Mouse (Mus musculus) left cerebral cortex, postnatal 4 days (tissue): Measurements from ENCODE around the gene Prex1. TPM values are rescaled to one million over a fixed set of nuclear protein-coding genes. Genes with fewer than 3 reads are reported as not detected.

Experiments
- DNase-seq: peaks from one replicate; pipeline ENCODE4 v3.0.0-alpha.2; 2022
- intact Hi-C: fragments of 180-260 bp; cut with DNase I; formaldehyde crosslinking; loops from one replicate; pipeline ENCODE4 v1.15.1; 2025
- total RNA-seq, 2 experiments: library from RNA; stranded (reverse); gene quantifications; 2 replicates each; pipeline ENCODE4 v1.2.3; 2021

Prex1 gene
- total RNA-seq, 2 experiments from 2014 or later: 56.7 to 56.9 TPM

DNA sequence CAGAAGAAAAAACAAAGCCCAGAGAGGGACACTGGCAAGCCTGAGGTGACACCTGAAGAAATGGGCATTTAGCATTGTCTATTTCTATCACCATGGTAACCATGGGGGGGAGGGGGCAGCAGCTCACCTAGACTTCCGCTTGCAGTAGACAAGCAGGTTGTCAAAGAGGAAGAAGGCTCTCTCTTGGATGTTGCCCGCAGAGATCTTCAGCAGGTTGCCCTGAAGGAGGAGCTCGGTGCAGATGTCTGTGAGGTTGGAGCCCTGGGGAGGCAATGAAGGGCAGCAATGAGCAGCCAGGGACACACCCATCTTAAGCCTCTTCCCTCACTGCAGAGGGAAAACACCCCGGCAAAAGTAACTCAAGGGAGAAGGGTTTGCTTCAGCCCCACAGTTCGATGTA is 95.9 kb downstream of the Prex1 start:
- intact Hi-C loops: no loop called here
- no peak for DNase-seq

DNA sequence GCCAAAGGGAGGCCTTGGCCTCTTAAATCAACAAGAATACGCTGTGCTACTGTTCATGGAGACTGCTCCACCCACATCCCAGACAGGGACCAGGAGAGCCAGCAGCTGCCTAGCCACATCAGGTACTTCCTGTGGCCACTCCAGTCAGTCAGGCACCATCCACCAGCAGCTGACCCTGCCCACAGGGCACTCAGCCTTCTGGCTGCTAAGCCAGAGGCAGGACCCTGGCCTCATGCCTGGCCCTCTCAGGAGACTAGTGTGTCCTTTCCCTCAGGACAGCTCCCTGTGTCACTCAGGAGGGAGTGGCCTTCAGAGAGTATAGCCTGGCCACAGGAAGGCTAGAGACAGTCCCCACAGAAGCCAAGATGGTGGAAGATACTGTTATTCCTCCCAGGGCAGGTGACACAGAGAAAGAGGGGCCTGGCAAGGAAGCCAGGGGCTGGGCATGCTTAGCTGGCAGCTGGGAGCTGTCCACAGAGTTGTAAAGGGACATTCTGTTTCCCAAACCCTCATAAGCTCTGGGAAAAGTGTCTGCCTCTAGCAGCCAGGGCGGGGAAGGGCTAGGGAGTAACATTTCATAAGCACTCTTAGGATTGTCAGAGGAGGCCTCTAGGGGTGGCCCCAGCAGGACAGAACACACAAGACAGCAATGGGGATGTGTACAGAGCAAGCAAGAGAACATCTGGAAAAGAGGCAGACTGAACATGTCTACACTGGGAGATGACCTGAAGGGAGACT is 98.1 kb downstream of the Prex1 start:
- intact Hi-C loops: no loop called here
- DNase-seq: no peak

DNA sequence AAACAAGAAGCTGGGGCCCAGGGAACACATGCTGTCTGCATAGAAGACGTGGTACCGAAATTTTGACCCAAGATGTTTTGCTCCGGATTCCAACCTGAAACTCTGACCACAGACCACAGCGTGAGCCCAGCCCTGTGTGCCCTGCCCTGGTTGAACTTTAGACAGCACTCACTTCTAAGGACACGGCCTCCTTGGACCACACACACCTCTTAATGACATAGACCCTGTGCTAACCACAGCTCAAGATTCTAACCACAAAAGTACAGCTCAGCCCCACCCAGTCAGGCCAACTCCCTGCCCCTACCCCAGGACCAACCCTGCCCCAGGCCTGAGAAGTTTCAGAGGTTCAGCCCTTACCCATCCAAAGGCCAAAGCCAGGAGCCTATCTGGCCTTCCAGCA is 103.4 kb downstream of the Prex1 start:
- DNase-seq: no peak
- intact Hi-C loops: no loop called here

DNA sequence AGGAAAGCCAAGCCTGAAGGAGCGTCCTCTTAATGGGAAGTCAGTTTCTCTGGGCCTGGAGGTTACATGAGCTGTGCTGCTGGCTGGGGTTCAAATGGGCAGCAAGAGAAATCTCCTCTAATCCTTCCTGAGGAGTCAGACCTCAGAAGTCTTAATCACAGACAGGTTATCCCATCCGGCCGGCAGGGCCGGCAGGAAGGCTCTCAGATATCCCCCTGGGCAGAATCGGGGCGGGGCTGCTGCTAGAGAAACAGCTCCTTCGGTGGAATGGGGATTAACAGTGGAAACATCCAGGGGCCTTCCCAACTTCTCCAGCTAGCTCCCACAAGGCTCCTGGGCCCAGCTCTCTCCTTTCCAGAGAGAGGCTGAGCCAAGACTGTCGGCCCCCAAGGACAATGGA is 105.1 kb downstream of the Prex1 start:
- intact Hi-C loops: no loop called here
- no peak for DNase-seq

DNA sequence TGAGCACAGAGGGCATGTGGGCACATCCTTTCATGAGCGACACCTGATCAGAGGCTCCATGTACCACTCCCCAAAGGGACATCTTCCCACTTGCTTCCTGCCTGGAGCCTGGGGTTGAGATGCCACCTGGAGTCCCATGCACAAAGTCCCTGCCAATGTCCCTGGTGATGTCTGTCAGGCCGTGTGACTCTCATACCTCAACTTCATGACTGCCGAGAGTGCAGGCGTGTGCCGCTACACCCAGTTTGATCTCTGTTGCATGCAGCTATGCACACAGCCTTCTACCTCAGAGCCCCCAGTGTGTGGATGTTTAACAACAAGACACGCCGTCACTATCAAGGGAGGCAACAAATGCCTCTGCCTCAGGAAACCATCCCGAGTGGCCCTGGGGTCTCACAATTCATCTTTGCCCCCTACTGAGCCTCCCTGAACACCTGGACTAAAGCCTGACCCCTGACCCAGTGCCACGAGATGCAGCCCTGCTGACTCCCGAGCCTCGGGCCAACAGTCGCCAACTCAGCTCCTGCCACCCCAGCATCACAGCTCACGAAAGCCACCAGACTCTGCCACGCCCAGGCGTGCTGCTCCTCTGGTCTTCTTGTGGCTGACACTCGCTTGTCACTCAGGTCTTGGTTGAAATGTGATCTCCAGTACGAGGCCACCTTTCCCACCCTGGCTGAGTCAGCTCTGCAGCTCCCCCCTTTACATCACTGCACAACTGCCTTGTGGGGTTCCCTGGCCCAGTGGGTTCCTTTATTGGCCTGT is 107.0 kb downstream of the Prex1 start:
- intact Hi-C loops: no loop called here
- no peak for DNase-seq

DNA sequence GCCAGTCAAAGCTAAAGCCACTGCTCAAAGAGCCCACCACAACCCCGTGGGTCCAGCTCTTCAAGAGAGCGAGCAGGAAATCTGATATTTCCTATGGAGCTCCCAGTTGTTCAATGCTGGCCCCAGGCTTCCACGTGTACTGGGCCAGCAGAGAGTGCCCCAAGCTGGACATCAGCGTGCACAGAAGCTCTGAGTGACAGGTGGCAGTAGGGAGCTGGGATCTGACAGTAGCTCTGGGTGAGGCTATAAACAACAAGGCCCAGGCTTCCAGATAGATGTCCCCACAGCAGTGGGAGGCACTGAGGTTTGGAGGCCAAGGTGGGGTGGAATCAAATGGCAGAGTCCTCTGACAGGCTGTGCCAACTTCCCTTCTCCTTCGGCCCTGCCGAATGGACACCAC is 107.6 kb downstream of the Prex1 start:
- intact Hi-C loops: no loop called here
- no peak for DNase-seq

DNA sequence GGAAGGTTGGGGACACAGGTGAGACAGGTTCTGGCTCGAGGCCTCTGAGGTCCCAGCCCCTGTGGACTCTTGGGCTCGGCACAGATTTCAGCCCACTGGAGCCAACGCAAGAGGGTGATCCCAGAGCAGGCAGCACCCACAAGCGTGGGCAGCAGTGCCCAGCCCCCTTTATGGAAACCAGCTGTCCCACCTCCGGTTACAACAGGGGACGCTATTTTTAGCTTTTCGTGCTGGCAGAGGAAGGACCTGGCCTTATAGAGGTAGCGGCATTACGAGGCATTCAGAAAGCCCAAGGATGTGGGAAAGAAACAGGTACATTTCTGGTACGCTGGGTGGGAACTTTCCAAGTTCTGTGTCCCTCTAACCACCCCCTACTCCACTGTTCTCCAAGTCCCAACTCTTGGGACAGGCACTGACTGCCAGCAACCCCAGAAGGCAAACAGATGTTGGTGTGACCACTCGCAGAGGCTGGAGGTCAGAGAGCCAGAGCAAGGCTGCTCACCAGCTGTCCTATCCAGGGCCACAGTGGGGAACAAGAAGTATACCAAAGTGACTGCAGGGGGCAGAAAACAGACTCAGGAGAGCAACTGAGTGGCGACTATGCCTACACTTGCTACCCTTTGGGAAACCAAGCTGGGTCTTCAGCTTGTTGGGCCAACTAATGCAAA is 108.3 kb downstream of the Prex1 start:
- intact Hi-C loops: no loop called here
- no peak for DNase-seq

DNA sequence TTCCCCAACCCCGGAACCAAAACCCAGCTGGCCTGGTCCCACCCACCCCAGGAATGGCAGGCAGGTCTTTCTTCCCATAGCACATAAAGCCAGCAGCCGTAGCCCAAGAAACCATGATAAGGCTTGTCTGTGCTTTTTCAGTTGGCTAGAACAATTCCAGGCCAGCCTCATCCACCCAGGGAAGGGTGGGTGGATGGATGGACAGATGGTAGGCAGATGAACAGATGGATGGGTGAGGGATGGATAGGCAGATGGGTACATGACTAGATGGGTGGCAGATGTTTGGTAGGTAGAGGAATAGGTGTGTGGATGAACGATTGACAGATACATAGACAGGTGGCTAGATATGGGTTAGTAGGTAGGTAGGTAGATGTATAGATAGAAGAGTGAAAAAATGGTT is 110.7 kb downstream of the Prex1 start:
- intact Hi-C loops: no loop called here
- no peak for DNase-seq

DNA sequence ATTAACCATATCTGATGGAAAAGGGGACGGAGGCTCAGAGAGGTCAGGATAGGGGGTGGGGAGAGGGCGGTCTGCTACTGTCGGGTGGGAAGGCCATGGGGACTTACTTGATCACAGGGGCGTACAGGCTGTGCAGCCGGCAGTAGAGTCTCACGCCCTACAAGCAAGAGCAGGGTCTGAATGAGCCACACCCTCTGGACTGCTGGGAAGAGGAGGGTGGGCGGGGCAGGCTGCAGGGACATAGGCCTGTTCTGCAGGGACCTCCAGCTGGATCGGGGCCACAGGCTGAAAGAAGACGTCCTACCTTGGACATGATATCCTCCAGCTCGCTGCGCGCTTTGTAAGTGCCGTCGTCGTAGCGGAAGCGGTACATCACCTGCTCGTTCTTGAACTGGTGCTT is 112.2 kb downstream of the Prex1 start:
- DNase-seq: no peak
- intact Hi-C loops: no loop called here

DNA sequence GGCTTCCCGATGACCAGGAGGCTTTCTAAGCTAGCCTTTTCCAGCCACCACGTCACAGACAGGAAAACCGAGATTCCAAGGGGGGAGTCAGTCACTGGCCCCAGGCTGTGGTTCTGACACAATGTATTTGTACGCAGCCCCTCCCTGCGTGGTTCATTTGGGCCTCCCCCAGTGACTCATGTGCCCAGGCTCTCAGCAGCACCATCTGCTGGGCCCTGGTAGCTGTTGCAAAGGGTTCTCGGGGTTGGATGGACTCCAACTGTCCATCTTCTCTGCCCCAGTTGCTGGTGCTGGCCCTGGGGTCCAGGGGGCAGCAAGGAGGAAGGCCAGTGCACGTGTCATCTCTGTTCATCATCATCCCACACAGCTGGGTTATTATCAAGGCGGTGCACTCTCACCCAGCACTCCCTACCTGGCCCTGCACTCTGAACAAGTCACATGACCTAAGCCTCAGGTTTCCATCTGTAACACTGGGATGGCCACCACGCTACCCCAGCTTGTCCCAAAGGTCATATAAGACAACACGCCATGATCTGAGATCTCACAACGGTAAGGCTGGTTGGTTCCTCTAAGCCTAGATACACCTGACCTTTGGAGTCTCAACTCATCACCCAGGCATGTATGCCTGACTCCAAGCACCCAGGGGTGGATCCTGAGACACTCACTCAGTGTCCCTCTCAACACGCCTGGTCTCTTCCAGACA is 115.0 kb downstream of the Prex1 start:
- intact Hi-C loops: loop anchor here (10.0 kb wide), 1 partner anchor 256 kb away; no protein-coding TSS in a partner anchor
- no peak for DNase-seq

DNA sequence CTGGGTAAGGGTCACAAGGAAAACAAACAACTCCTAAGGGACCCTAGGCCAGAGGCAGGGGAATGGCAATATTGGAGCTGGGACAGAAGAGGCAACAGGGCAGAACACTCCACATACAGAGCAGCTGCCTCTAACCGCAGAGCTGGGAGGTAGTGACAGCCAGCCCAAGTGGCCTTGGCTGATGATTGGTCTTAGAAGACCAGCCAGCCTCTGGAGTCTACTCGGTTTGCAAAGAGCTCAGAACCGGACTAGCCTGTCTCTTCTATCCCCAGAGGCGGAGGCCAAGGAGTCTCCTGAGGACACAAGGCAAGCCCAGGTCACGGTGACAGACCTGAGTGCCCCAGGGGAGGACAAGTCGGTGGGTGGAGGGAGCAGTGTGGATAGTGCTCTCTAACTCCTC is 115.9 kb downstream of the Prex1 start:
- intact Hi-C loops: loop anchor here (10.0 kb wide), 1 partner anchor 257 kb away; no protein-coding TSS in a partner anchor
- DNase-seq: no peak

DNA sequence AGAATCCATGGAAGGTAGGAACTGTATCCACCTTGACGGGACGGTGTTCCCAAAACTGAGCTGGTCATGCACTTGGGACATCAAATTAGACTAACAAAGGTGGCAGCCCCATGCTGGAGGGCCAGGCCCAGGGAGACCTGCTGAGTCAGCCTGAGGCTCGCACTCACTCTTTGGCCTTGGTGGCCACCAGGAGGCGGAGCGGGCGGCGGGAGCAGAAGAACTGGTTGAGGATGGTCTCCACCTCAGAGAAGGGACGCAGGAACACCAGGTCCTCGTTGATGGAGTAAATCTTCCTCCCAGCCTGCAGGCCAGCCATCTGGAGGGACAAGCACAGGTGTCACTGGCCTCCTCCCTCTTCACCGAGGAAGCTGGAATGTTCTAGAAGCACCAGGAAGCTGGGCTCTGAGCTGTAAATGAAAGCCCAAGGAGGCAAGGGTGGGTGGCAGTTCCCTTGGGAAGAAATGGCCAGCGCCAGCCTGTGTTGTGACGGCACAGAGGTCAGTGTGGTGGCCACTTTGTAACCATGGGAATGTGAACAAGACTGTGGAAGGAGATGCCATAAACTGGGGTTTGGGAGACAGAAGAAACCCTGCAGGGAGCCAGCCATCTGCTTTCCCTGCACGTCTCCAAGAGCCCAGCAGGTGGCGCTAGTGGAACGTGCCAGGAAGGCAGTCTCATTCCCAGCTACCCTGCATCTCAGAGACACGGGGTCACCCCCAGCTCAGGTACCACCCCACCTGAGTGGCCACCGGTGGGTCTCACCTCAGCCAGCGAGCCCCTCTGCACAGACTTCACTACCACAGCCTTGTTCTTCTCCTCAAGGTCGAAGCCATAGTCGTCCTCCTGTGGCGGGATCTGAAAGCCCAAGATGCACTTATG is 121.4 kb downstream of the Prex1 start:
- intact Hi-C loops: loop anchor here (1.0 to 10.0 kb wide), 3 partner anchors 120 to 263 kb away; partner anchors contain the start of gene Prex1
- peak; percentile 84 for DNase-seq

DNA sequence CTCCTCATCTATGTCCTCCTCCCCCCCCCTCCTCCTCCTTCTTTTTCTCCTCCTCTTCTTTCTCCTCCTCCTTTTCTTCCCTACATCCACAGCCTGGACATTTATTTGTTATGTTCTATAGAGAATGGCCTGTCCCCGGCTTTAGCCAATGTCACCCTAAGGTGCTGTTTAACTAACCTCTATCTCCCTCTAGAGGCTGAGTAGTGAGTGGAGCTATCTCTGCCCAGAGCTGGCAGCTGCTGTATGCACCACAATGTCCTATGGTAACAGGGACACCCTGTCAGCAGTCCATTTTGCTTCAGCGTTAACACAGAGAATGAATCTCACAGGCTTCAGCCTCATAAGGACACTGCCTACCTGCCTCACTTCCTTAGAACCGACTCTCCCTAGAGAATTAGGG is 129.1 kb downstream of the Prex1 start:
- intact Hi-C loops: no loop called here
- no peak for DNase-seq

DNA sequence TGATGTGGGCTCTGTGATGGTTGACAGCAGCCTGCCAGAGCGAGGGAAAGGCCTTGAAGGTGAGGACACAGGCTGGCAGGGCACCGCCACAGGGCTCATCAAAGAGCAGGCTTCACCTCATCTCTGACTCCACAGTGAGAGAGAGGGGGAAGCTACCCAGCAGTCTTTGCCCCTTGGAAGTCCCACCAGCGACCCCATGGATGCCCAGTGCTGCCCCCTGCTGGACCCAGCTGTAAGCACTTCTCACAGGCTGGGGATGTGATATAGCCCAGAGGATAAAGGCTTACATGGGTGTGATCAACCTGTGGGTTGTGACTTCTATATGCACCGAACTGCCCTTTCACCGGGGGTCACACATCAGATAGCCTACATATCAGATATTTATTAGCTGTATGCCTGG is 130.3 kb downstream of the Prex1 start:
- no peak for DNase-seq
- intact Hi-C loops: no loop called here

DNA sequence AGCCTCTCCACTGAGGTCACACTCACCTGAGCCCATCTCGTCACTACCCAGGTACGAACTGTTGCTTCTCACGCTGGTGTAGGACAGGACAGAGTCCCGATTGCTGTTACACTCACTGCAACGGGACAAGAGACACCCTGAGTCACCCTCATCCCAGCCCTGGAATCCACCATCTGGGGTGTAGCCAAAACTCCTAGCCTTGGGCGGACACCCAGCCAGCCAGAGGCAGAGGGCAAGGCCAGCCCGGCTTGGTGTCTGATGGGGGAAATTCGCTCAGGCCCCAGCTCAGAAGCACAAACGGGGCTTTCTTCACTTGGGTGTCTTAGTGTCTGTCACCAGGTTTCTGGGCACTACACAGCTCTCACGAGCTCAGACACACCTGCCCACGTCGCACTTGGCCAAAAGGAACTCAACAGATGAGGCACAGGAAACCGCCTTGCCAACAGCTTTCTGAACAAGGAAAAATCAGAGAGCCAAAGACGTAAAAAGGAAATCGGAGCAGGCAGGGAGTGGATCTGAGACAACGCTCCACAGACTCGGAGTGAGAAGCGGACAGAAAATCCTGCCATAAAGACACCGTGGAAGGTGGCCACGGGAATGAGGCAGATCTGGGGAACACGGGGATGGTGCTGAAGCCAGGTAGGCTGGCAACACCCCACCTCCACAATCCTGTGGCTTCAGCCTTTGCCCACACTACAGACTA is 131.6 kb downstream of the Prex1 start:
- intact Hi-C loops: no loop called here
- DNase-seq: no peak

DNA sequence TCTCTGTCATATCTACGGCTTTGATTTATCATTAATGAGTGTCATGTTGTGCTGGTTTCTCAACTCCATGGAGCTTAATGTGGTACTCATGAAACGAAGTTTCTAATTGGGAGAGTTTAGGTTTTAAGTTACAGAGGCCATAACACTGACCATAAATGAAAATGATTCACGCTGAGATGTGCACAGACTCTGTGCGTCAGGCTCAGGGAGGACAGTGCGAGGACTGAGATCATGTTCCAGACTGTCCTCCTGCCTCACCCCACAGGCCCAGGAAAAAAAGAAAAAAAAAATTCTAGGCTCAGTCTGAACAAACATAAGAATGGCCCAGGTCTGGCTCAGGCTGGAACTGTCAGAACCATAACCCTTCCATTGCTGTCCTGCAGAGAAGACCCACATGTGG is 133.8 kb downstream of the Prex1 start:
- intact Hi-C loops: no loop called here
- no peak for DNase-seq

DNA sequence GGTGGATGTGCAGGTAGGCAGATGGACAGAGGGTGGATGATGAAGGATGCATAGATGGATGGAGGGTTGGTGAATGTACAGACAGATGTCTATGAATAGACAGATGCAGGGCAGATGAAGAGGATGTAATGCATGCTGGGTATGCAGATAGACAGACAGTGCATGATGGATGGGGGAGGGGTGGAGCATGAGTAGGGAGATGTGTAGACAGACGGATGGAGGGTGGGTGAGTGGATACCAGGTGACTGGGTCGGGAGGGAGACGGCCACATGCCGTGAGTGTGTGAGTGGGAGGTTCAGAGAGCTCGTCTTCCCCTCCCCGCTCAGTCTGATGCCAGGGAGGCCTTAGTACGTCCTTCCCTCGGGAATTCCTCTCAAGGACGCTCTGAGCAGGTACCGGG is 134.3 kb downstream of the Prex1 start:
- intact Hi-C loops: no loop called here
- no peak for DNase-seq

DNA sequence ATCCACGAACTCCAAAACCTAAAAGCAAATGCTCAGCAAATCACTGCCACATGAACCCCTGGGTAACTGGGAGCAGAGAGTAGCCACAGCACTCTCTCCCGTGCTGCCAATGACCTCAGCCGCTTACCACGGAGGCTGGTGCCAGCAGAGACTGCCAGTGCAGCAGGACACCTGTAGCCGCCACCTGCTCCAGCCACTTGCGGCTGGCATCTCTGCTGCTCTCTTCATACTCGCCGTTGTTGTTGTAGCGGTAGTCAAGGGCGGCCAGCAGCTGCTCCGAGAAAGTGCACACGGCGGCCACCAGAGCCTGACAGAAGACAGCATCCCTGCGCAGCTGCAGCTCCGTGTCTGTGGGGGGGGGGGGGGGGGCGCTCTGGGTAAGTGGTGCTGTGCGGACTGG is 138.2 kb downstream of the Prex1 start:
- DNase-seq: peak; percentile 73
- intact Hi-C loops: no loop called here

DNA sequence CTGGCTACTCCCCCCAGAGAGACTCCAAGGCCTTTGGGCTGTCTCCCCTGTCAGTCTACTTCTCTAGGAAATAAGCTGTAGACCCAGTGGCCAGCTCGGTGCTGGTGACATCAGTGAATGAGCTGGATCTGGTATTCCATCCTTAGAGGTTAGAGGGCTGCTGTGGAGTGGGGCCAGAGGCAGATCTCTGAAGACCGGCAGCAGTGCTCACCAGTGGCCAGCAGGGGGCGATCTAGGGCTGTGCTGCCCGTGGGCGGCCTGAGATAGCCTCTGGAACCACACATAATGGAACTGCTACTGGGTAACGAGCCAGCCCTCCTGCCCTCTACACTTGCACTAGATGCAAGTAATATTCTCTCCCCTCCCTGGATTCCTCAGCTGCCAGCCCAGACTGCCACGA is 138.7 kb downstream of the Prex1 start:
- intact Hi-C loops: no loop called here

DNA sequence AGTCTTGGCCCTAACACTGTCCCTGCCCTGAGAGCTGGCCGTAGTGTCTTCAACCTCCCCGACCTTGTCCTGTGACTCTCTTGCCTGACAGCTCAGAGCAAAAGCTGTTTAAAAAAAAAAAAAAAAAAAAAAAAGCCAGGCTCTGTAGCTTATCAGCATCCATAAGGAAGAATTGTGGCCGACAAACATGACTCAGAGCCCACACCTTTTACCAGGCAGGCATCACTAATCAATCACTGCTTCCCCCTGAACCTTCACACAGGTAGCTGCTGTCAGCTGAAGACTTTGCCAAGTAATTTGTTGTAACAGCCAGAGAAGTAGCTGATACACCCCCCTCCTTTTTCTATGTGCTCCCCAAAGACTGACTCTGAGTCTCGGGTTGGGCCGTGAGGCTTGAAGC is 140.0 kb downstream of the Prex1 start:
- DNase-seq: no peak
- intact Hi-C loops: no loop called here

More for the DNA sequence above, 138.7 kb downstream of the Prex1 start:
- DNase-seq: peak; percentile 75
